Mouse (Mus musculus) cerebellum, adult 8-10 months (tissue): Measurements from ENCODE around the gene Kif26b.
A peak's percentile ranks its signal among the peaks of the same experiment; 100 is the strongest.

ENCODE experiments used
- DNase-seq: peaks from one replicate; pipeline ENCODE4 v3.0.0; 2022

Gene Kif26b

GRCm38 (mm10) chr1:178733035-178733434 is 204.1 kb downstream of the Kif26b start:
- no peak for DNase-seq

GRCm38 (mm10) chr1:178734576-178734975 is 205.7 kb downstream of the Kif26b start:
- DNase-seq, result no peak

- no peak for DNase-seq
These were observed 208.0 kb downstream of the Kif26b start for GRCm38 (mm10) chr1:178736931-178737330.

GRCm38 (mm10) chr1:178743820-178744219 is 214.9 kb downstream of the Kif26b start:
- no peak for DNase-seq

- DNase-seq, result peak; percentile 70
These were observed 215.6 kb downstream of the Kif26b start for GRCm38 (mm10) chr1:178744526-178744925.

GRCm38 (mm10) chr1:178744961-178745360 is 216.0 kb downstream of the Kif26b start:
- peak; percentile 43 for DNase-seq

- no peak for DNase-seq
These were observed 216.5 kb downstream of the Kif26b start for GRCm38 (mm10) chr1:178745471-178745870.

GRCm38 (mm10) chr1:178747279-178748221 is 218.6 kb downstream of the Kif26b start:
- DNase-seq, result peak; percentile 70

- no peak for DNase-seq
These were observed 219.3 kb downstream of the Kif26b start for GRCm38 (mm10) chr1:178748222-178748600.

- no peak for DNase-seq
These were observed 219.7 kb downstream of the Kif26b start for GRCm38 (mm10) chr1:178748617-178749016.

- peak; percentile 64 for DNase-seq
These were observed 220.9 kb downstream of the Kif26b start for GRCm38 (mm10) chr1:178749786-178750185.

GRCm38 (mm10) chr1:178758441-178758840 is 229.5 kb downstream of the Kif26b start:
- no peak for DNase-seq

- DNase-seq, result no peak
These were observed 233.3 kb downstream of the Kif26b start for GRCm38 (mm10) chr1:178762125-178762741.

GRCm38 (mm10) chr1:178764914-178765313 is 236.0 kb downstream of the Kif26b start:
- DNase-seq, result no peak

- DNase-seq, result no peak
These were observed 236.7 kb downstream of the Kif26b start for GRCm38 (mm10) chr1:178765650-178766049.

- DNase-seq, result no peak
These were observed 240.1 kb downstream of the Kif26b start for GRCm38 (mm10) chr1:178768976-178769375.

GRCm38 (mm10) chr1:178769988-178770387 is 241.1 kb downstream of the Kif26b start:
- DNase-seq, result no peak

GRCm38 (mm10) chr1:178770626-178771362 is 241.9 kb downstream of the Kif26b start:
- no peak for DNase-seq

- no peak for DNase-seq
These were observed 250.8 kb downstream of the Kif26b start for GRCm38 (mm10) chr1:178779742-178780141.

- DNase-seq, result no peak
These were observed 255.1 kb downstream of the Kif26b start for GRCm38 (mm10) chr1:178784043-178784442.

- no peak for DNase-seq
These were observed 262.3 kb downstream of the Kif26b start for GRCm38 (mm10) chr1:178791266-178791665.

- DNase-seq, result no peak
These were observed 263.8 kb downstream of the Kif26b start for GRCm38 (mm10) chr1:178792726-178793125.

GRCm38 (mm10) chr1:178794866-178795265 is 265.9 kb downstream of the Kif26b start:
- DNase-seq, result no peak
